Mouse (Mus musculus): Measurements from ENCODE around the gene Dcun1d3.

GRCm38 (mm10) chr7:119911727-119912126 is 15.6 kb upstream of the Dcun1d3 start:
- TF ChIP-seq CTCF (IDR thresholded peaks at IDR 0.05; ENCODE audit: low read depth, low read length) (no peak), POLR2A (IDR thresholded peaks at IDR 0.05; ENCODE audit: borderline replicate concordance, low read depth, low read length) (no peak)
